Mouse (Mus musculus): ENCODE measurements around the gene Gm9745.

DNA sequence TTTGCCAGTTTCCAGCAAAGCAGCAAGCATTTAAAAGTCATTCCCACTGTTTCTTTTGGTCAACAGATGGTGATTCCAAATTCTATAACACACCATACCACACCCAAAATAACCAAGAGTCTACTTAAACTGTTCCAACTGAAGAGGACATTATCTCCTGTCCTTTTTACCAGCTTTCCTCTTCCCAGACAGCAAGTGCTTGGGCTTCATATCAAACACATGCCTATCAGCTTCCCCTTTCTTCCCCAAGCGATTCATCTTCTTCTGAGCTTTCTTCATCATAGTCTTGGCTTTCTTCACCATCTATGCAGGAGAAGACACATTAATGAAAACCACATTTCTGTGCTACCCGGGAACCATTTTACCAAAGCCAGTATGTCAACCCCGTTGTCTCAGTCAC is 24.9 kb upstream of the Gm9745 start:
- no peak for TF ChIP-seq CTCF (IDR thresholded peaks at IDR 0.05; ENCODE audit: low read depth, low read length)
- no peak for TF ChIP-seq POLR2A (IDR thresholded peaks at IDR 0.05; ENCODE audit: extremely low read depth, insufficient read depth, low read length)

All from liver, adult 2 months (tissue).